Mouse (Mus musculus) liver, adult 2 months (tissue): ENCODE measurements at regions not wholly inside any gene's neighbourhood (a gene's known extent, or its start where the extent isn't known, plus 50 kb on each side); places are given as distances from the start of the nearest gene placed in this dataset.
A peak's percentile ranks its signal among the peaks of the same experiment; 100 is the strongest.

Experiments
- DNase-seq: peaks from one replicate; pipeline ENCODE4 v3.0.0-alpha.2; 2011; ENCODE audit warnings: low read depth, low spot score; ENCODE audit errors: extremely low read depth
- H3K27ac ChIP-seq: fragments of 200-500 bp; replicated peaks from 2 replicates; pipeline ENCODE4 v1.5.1; 2012; ENCODE audit warnings: low read depth, mild to moderate bottlenecking, control low read depth, inconsistent platforms, low read length; ENCODE audit not compliant: insufficient read depth
- H3K27me3 ChIP-seq: fragments of 200-500 bp; 2 replicates; pipeline ENCODE4 v1.6.1; 2012; ENCODE audit warnings: mild to moderate bottlenecking, moderate library complexity, low read length, inconsistent platforms; ENCODE audit not compliant: control insufficient read depth, insufficient read depth
- H3K36me3 ChIP-seq: fragments of 200-500 bp; 2 replicates; pipeline ENCODE4 v1.6.1; 2012; ENCODE audit warnings: low read length, inconsistent platforms; ENCODE audit not compliant: control insufficient read depth, insufficient read depth
- H3K4me1 ChIP-seq: fragments of 200-500 bp; 2 replicates; pipeline ENCODE4 v1.6.1; 2011; ENCODE audit warnings: low read length; ENCODE audit not compliant: control insufficient read depth, insufficient read depth
- H3K4me3 ChIP-seq: fragments of 200-500 bp; 2 replicates; pipeline ENCODE4 v1.5.1; 2011; ENCODE audit warnings: low read depth, mild to moderate bottlenecking, control low read depth, low read length, moderate library complexity; ENCODE audit not compliant: insufficient read depth
- H3K79me2 ChIP-seq: fragments of 200-500 bp; 2 replicates; pipeline ENCODE4 v1.6.1; 2012; ENCODE audit warnings: inconsistent platforms, mild to moderate bottlenecking, low read length, moderate library complexity; ENCODE audit not compliant: control insufficient read depth, insufficient read depth
- H3K9ac ChIP-seq: fragments of 200-500 bp; 2 replicates; pipeline ENCODE4 v1.6.1; 2012; ENCODE audit warnings: low read depth, mild to moderate bottlenecking, control low read depth, inconsistent platforms, low read length
- CTCF ChIP-seq: fragments of 200-500 bp; IDR thresholded peaks from 2 replicates; pipeline ENCODE4 v1.5.1; 2011; ENCODE audit warnings: low read depth, low read length, control low read depth
- POLR2A ChIP-seq: fragments of 200-500 bp; IDR thresholded peaks from 2 replicates; pipeline ENCODE4 v1.6.1; 2011; ENCODE audit warnings: low read length, control low read depth; ENCODE audit not compliant: insufficient read depth; ENCODE audit errors: extremely low read depth
- WGBS: fragments of 180-500 bp; shearing (Covaris S2); methylation state at CpG from one replicate; pipeline ENCODE4 v1.1.7; 2018; 5-methylcytosine and 5-hydroxymethylcytosine counted together

DNA sequence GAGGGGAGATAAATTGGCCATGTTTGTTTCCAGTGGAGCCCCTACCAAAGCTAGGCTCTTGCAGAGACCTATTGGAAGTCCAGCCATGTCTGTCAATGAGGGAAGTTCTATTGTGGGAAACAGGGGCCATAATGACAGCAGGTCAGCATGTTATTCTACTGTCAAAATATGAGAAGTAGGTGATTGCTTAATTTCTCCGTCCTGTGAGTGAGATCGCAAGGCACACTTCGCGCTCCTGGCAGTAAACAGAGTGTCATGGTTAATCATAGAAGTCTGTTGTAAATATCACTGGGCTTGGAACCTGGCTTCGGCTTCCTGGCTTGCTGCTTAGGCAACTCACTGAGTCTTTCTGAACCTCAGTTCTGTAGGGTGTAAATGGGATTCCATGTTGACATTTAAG lies 72.5 kb upstream of the Ccdc122 start:
- no peaks in the 10 kb centered on the region for H3K79me2 ChIP-seq
- no peak for TF ChIP-seq CTCF
- TF ChIP-seq POLR2A: no peak
- H3K36me3 ChIP-seq: no peaks in the 10 kb centered on the region
- no peak overlapping the region for H3K9ac ChIP-seq
- H3K4me3 ChIP-seq: no peak overlapping the region
- DNase-seq: peak; percentile 56
- H3K27ac ChIP-seq: no peak overlapping the region
- WGBS: 17% methylated on average over 5 of the region's 5 CpGs
- no peaks in the 10 kb centered on the region for H3K4me1 ChIP-seq
- no peaks in the 10 kb centered on the region for H3K27me3 ChIP-seq

- Histone ChIP-seq H3K9ac (no peak overlapping the region), H3K4me3 (no peak overlapping the region), H3K79me2 (no peaks in the 10 kb centered on the region), H3K27ac (no peak overlapping the region), H3K4me1 (no peaks in the 10 kb centered on the region), H3K36me3 (no peaks in the 10 kb centered on the region), H3K27me3 (no peaks in the 10 kb centered on the region)
- WGBS: 92% methylated on average over 10 of the region's 10 CpGs
- TF ChIP-seq POLR2A: no peak
- TF ChIP-seq CTCF: no peak
- no peak for DNase-seq
Measured at GRCm38 (mm10) chr14:76958875-76959274, 77.7 kb upstream of the Ccdc122 start.

GRCm38 (mm10) chr14:76957136-76957535 lies 79.4 kb upstream of the Ccdc122 start:
- Histone ChIP-seq H3K4me1 (no peaks in the 10 kb centered on the region), H3K36me3 (no peaks in the 10 kb centered on the region), H3K9ac (no peak overlapping the region), H3K27me3 (no peaks in the 10 kb centered on the region), H3K79me2 (no peaks in the 10 kb centered on the region), H3K4me3 (no peak overlapping the region), H3K27ac (no peak overlapping the region)
- DNase-seq: no peak
- TF ChIP-seq CTCF (no peak), POLR2A (no peak)
- WGBS: 76% methylated on average over 2 of the region's 2 CpGs

- Histone ChIP-seq H3K79me2 (no peaks in the 10 kb centered on the region), H3K36me3 (no peaks in the 10 kb centered on the region), H3K4me1 (no peaks in the 10 kb centered on the region), H3K27me3 (no peaks in the 10 kb centered on the region), H3K4me3 (no peak overlapping the region), H3K9ac (no peak overlapping the region), H3K27ac (no peak overlapping the region)
- DNase-seq: no peak
- TF ChIP-seq CTCF (no peak), POLR2A (no peak)
- WGBS: 96% methylated on average over 2 of the region's 2 CpGs
Measured at GRCm38 (mm10) chr14:76953171-76953570, 83.4 kb upstream of the Ccdc122 start.

DNA sequence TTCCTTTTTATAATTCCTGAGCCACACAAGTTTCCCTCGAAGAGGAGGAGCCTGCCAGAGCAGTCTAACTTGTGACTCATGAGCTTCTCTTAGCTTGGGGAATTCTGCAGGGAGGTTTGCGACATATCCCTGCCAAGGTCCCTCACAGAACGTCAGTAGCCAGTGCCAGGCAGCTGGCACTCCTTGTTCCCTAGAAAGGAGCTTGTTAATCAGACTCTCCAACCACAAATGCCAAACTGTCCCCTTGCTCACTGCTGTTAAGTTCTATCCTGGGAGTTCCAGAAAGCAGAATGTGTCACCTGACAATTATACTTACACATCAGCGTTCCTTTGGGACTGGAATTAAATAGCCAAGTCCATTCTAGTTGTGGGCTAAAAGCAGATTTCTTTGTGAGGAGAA lies 85.1 kb upstream of the Ccdc122 start:
- 62% methylated on average over 4 of the region's 4 CpGs for WGBS
- H3K4me3 ChIP-seq: no peak overlapping the region
- no peaks in the 10 kb centered on the region for H3K36me3 ChIP-seq
- H3K27me3 ChIP-seq: no peaks in the 10 kb centered on the region
- no peaks in the 10 kb centered on the region for H3K79me2 ChIP-seq
- H3K27ac ChIP-seq: no peak overlapping the region
- no peak overlapping the region for H3K9ac ChIP-seq
- DNase-seq: no peak
- H3K4me1 ChIP-seq: no peaks in the 10 kb centered on the region; the same call in 1 of the 2 replicates
- TF ChIP-seq CTCF: no peak

DNA sequence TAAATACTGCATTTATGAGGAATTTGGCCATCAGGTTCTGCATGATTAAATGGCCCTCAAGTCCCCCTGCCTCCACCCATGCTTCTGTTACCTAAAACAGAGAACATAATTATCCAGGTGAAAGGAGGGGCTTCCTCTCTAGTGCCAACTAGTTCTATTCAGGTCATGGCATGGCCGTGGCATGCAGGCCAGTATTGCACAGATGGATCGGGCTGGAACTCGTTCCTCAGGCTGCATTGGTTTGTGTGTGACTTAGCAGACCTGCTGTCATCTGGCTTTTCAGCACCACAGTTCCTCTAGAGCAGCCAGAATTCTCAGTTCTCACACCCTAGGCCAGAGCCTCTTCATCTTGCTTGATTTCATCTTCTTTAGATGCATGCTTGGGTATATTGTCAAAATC lies 87.2 kb upstream of the Ccdc122 start:
- Histone ChIP-seq H3K4me1 (no peaks in the 10 kb centered on the region; the same call in 1 of the 2 replicates), H3K79me2 (no peaks in the 10 kb centered on the region), H3K27ac (no peak overlapping the region), H3K36me3 (no peaks in the 10 kb centered on the region), H3K27me3 (no peaks in the 10 kb centered on the region), H3K9ac (no peak overlapping the region), H3K4me3 (no peak overlapping the region)
- WGBS: 85% methylated on average over 3 of the region's 3 CpGs
- TF ChIP-seq POLR2A (no peak), CTCF (no peak)
- no peak for DNase-seq
